Mouse (Mus musculus) small intestine, adult 2 months (tissue): ENCODE results near the gene Gm2916. TPM values are rescaled to one million over a fixed set of nuclear protein-coding genes. Genes with fewer than 3 reads are reported as not detected.
"Not testable (repeated sequence)": the region's sequence is repeated elsewhere in the genome, so short reads cannot be mapped to it uniquely, and the experiment has no call there.

ENCODE experiments used
- H3K27ac ChIP-seq: fragments of 200-500 bp; 2 replicates; pipeline ENCODE4 v1.5.1; 2012; ENCODE audit warnings: low read depth, low read length, control low read depth, inconsistent platforms; ENCODE audit not compliant: insufficient read depth
- H3K27me3 ChIP-seq: fragments of 200-500 bp; 2 replicates; pipeline ENCODE4 v1.6.1; 2012; ENCODE audit warnings: mild to moderate bottlenecking, moderate library complexity, low read length, inconsistent platforms; ENCODE audit not compliant: control insufficient read depth, insufficient read depth
- H3K36me3 ChIP-seq: fragments of 200-500 bp; 2 replicates; pipeline ENCODE4 v1.6.1; 2012; ENCODE audit warnings: mild to moderate bottlenecking, low read length, control low read depth, inconsistent platforms; ENCODE audit not compliant: control insufficient read depth, insufficient read depth
- H3K4me1 ChIP-seq: fragments of 200-500 bp; 2 replicates; pipeline ENCODE4 v1.6.1; 2012; ENCODE audit warnings: low read length, inconsistent platforms, mixed read lengths; ENCODE audit not compliant: control insufficient read depth, insufficient read depth, insufficient read length
- H3K4me3 ChIP-seq: fragments of 200-500 bp; 2 replicates; pipeline ENCODE4 v1.5.1; 2012; ENCODE audit warnings: low read depth, mild to moderate bottlenecking, control low read depth, inconsistent platforms, low read length, moderate library complexity
- WGBS: fragments of 180-500 bp; shearing (Covaris S2); methylation state at CpG from one replicate; pipeline ENCODE4 v1.1.7; 2018; 5-methylcytosine and 5-hydroxymethylcytosine counted together
- polyA plus RNA-seq: library from polyadenylated mRNA; depleted of rRNA; stranded (reverse); fragments of >200 nt; gene quantifications from 2 replicates; pipeline ENCODE4 v1.2.3, GENCODE M21; 2012; rRNA removed

Gm2916 gene
- not detected in 2 replicates for polyA plus RNA-seq

DNA sequence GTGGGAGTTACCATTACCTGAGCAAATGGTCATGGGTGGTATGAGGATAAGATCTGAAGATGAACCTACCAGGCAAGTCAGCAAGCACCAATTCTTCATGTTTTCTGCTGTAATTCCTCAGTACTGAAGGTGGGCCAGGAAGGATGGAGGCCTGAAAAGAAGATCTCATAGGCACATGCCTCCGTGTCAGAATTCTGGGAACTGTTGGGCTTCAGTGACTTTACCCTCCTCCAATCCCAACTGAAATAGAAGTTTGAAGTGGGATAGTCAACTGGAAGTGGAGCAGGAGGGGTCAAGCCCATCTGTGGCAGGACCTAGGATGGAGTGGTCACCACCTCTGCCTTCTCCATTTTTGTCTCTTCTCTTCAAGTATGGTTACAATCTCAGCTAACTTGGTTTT is at the start of gene Gm2916:
Gm2916 (plus strand) TSS at position 301 of the 400 bp plus-strand sequence.
- not testable (repeated sequence) for H3K4me3 ChIP-seq, H3K27me3 ChIP-seq, H3K27ac ChIP-seq, H3K36me3 ChIP-seq, H3K4me1 ChIP-seq
- WGBS: no CpG with 5 or more reads among the region's 1 CpGs

DNA sequence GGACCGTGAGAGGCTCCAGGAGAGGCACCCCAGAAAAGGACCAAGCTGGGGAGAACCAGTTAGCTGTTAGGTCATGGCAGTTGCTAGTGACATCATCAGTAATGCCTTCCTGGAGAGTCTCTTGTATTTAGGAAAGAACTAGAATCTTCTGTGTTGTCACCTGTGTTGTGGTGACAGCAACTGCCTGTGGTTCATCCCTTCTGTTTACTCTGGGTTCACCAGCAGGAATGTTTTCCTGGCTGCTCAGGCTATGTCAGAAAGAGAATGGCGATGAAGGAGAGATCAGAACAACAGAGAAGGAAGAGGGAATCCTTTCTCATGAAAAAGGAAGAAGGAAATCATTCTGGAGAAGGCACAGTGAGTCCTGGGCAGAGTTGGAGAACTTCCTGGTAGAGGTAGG is 38.0 kb upstream of the Gm2916 start, which contains the start of gene Gm3033:
Gm3033 (plus strand) TSS at position 301 of the 400 bp plus-strand sequence.
- H3K27ac ChIP-seq, H3K4me3 ChIP-seq, H3K27me3 ChIP-seq, H3K4me1 ChIP-seq, H3K36me3 ChIP-seq: not testable (repeated sequence)
- WGBS: no CpG with 5 or more reads among the region's 2 CpGs

DNA sequence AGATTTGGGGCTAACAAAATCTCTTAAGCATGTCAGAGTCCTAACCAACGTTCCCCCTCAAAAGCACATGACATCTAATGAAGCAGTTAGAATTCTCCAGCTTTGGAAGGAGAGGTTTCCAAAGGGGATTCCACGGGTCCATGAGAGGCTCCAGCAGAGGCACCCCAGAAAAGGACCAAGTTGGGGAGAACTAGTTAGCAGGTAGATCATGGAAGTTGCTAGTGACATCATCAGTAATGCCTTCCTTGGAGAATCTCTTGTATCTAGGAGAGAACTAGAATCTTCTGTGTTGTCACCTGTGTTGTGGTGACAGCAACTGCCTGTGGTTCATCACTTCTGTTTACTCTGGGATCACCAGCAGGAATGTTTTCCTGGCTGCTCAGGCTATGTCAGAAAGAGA is 47.5 kb downstream of the Gm2916 start, which contains the start of gene Gm3029:
Gm3029 (plus strand) TSS at position 301 of the 400 bp plus-strand sequence.
- WGBS: 36% methylated on average over 1 of the region's 2 CpGs
- H3K4me1 ChIP-seq, H3K4me3 ChIP-seq, H3K27me3 ChIP-seq, H3K36me3 ChIP-seq, H3K27ac ChIP-seq: not testable (repeated sequence)

DNA sequence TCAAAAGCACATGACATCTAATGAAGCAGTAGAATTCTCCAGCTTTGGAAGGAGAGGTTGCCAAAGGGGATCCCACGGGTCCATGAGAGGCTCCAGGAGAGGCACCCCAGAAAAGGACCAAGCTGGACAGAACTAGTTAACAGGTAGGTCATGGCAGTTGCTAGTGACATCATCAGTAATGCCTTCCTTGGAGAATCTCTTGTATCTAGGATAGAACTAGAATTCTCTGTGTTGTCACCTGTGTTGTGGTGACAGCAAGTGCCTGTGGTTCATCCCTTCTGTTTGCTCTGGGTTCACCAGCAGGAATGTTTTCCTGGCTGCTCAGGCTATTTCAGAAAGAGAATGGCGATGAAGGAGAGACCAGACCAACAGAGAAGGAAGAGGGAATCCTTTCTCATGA is 79.3 kb downstream of the Gm2916 start, which contains the start of gene Gm3095:
Gm3095 (plus strand) TSS at position 301 of the 400 bp plus-strand sequence.
- H3K4me3 ChIP-seq, H3K4me1 ChIP-seq, H3K27ac ChIP-seq, H3K36me3 ChIP-seq, H3K27me3 ChIP-seq: not testable (repeated sequence)
- no CpG with 5 or more reads among the region's 2 CpGs for WGBS

Other genes starting within 250 kb of the Gm2916 start
- not detected in 2 replicates for gene Gm3012, start 249.7 kb upstream of the Gm2916 start, polyA plus RNA-seq
- not detected in 2 replicates for gene Gm3020, start 232.1 kb upstream of the Gm2916 start, polyA plus RNA-seq
- gene Gm3043, start 195.4 kb upstream of the Gm2916 start, polyA plus RNA-seq: not detected in 2 replicates
- gene Gm3002, start 74.1 kb upstream of the Gm2916 start, polyA plus RNA-seq: not detected in 2 replicates
- gene Gm3033, start 37.9 kb upstream of the Gm2916 start, polyA plus RNA-seq: 0.06 TPM in 1 of 2 replicates, not detected in the other
- not detected in 2 replicates for gene Gm3029, start 47.6 kb downstream of the Gm2916 start, polyA plus RNA-seq
- gene Gm3095, start 79.4 kb downstream of the Gm2916 start, polyA plus RNA-seq: not detected in 2 replicates
- not detected in 2 replicates for gene Gm3099, start 114.2 kb downstream of the Gm2916 start, polyA plus RNA-seq
- not detected in 2 replicates for gene Gm5796, start 139.8 kb downstream of the Gm2916 start, polyA plus RNA-seq
- not detected in 2 replicates for gene Gm3115, start 199.9 kb downstream of the Gm2916 start, polyA plus RNA-seq
- not detected in 2 replicates for gene Gm8108, start 226.4 kb downstream of the Gm2916 start, polyA plus RNA-seq